Mouse (Mus musculus): ENCODE results near the gene Ppp1r27. TPM values are rescaled to one million over a fixed set of nuclear protein-coding genes. Genes with fewer than 3 reads are reported as not detected.

Gene Ppp1r27
- polyA plus RNA-seq, 1 experiment: 0.12 TPM

- H3K36me3 ChIP-seq (ENCODE audit: control insufficient read depth, insufficient read depth): peaks cover 6% of the 10 kb centered on the region
- no peak overlapping the region for H3K4me3 ChIP-seq (ENCODE audit: insufficient read depth, poor library complexity, severe bottlenecking)
- H3K79me3 ChIP-seq (ENCODE audit: low read depth): no peaks in the 10 kb centered on the region
- H3ac ChIP-seq (ENCODE audit: control insufficient read depth, insufficient read length, low read depth): no peak overlapping the region
- H3K27me3 ChIP-seq (ENCODE audit: control insufficient read depth, insufficient read depth, insufficient read length): peaks cover 34% of the 10 kb centered on the region
- H3K79me2 ChIP-seq (ENCODE audit: control insufficient read depth, insufficient read depth): no peaks in the 10 kb centered on the region
- TF ChIP-seq FOSL1 (IDR thresholded peaks at IDR 0.05; ENCODE audit: insufficient read depth, low read length, poor library complexity, severe bottlenecking): no peak
- TF ChIP-seq MAX (IDR thresholded peaks at IDR 0.05): no peak
- no peak for TF ChIP-seq CEBPB (IDR thresholded peaks at IDR 0.05; ENCODE audit: low read depth)
- TF ChIP-seq MYOG (IDR thresholded peaks at IDR 0.05; ENCODE audit: control insufficient read depth, extremely low read depth, insufficient read length): no peak
- no peak for TF ChIP-seq MYOD1 (IDR thresholded peaks at IDR 0.05; ENCODE audit: control insufficient read depth, insufficient read length, low read depth)
- no peak for TF ChIP-seq USF1 (IDR thresholded peaks at IDR 0.05; ENCODE audit: low read depth)
- no peak for TF ChIP-seq CTCF (IDR thresholded peaks at IDR 0.05; ENCODE audit: control insufficient read depth, insufficient read depth, insufficient read length)
Observed at GRCm38 (mm10) chr11:120538485-120538884, 12.4 kb downstream of the Ppp1r27 start.

GRCm38 (mm10) chr11:120535804-120536203 lies 15.1 kb downstream of the Ppp1r27 start:
- Histone ChIP-seq H3K79me3 (ENCODE audit: low read depth) (no peaks in the 10 kb centered on the region), H3ac (ENCODE audit: control insufficient read depth, insufficient read length, low read depth) (no peak overlapping the region), H3K36me3 (ENCODE audit: control insufficient read depth, insufficient read depth) (no peaks in the 10 kb centered on the region), H3K4me3 (ENCODE audit: insufficient read depth, poor library complexity, severe bottlenecking) (no peak overlapping the region), H3K27me3 (ENCODE audit: control insufficient read depth, insufficient read depth, insufficient read length) (peaks cover 60% of the 10 kb centered on the region), H3K79me2 (ENCODE audit: control insufficient read depth, insufficient read depth) (no peaks in the 10 kb centered on the region)
- TF ChIP-seq FOSL1 (IDR thresholded peaks at IDR 0.05; ENCODE audit: insufficient read depth, low read length, poor library complexity, severe bottlenecking) (no peak), MAX (IDR thresholded peaks at IDR 0.05) (no peak), MYOG (IDR thresholded peaks at IDR 0.05; ENCODE audit: control insufficient read depth, extremely low read depth, insufficient read length) (no peak), USF1 (IDR thresholded peaks at IDR 0.05; ENCODE audit: low read depth) (no peak), CTCF (IDR thresholded peaks at IDR 0.05; ENCODE audit: control insufficient read depth, insufficient read depth, insufficient read length) (no peak), MYOD1 (IDR thresholded peaks at IDR 0.05; ENCODE audit: control insufficient read depth, insufficient read length, low read depth) (no peak), CEBPB (IDR thresholded peaks at IDR 0.05; ENCODE audit: low read depth) (no peak)

- H3K79me3 ChIP-seq (ENCODE audit: low read depth): no peaks in the 10 kb centered on the region
- no peak overlapping the region for H3K4me3 ChIP-seq (ENCODE audit: insufficient read depth, poor library complexity, severe bottlenecking)
- no peaks in the 10 kb centered on the region for H3K79me2 ChIP-seq (ENCODE audit: control insufficient read depth, insufficient read depth)
- no peak overlapping the region for H3ac ChIP-seq (ENCODE audit: control insufficient read depth, insufficient read length, low read depth)
- peaks cover 67% of the 10 kb centered on the region for H3K27me3 ChIP-seq (ENCODE audit: control insufficient read depth, insufficient read depth, insufficient read length)
- TF ChIP-seq MYOD1 (IDR thresholded peaks at IDR 0.05; ENCODE audit: control insufficient read depth, insufficient read length, low read depth): no peak
- TF ChIP-seq FOSL1 (IDR thresholded peaks at IDR 0.05; ENCODE audit: insufficient read depth, low read length, poor library complexity, severe bottlenecking): no peak
- no peak for TF ChIP-seq USF1 (IDR thresholded peaks at IDR 0.05; ENCODE audit: low read depth)
- no peak for TF ChIP-seq CTCF (IDR thresholded peaks at IDR 0.05; ENCODE audit: control insufficient read depth, insufficient read depth, insufficient read length)
- H3K36me3 ChIP-seq (ENCODE audit: control insufficient read depth, insufficient read depth): no peaks in the 10 kb centered on the region
Observed at GRCm38 (mm10) chr11:120535145-120535544, 15.8 kb downstream of the Ppp1r27 start.

- Histone ChIP-seq H3K27me3 (ENCODE audit: control insufficient read depth, insufficient read depth, insufficient read length) (peaks cover 77% of the 10 kb centered on the region), H3K4me3 (ENCODE audit: insufficient read depth, poor library complexity, severe bottlenecking) (no peak overlapping the region), H3K79me3 (ENCODE audit: low read depth) (no peaks in the 10 kb centered on the region), H3ac (ENCODE audit: control insufficient read depth, insufficient read length, low read depth) (no peak overlapping the region), H3K36me3 (ENCODE audit: control insufficient read depth, insufficient read depth) (no peaks in the 10 kb centered on the region), H3K79me2 (ENCODE audit: control insufficient read depth, insufficient read depth) (no peaks in the 10 kb centered on the region)
- TF ChIP-seq USF1 (IDR thresholded peaks at IDR 0.05; ENCODE audit: low read depth): no peak
- TF ChIP-seq CTCF (IDR thresholded peaks at IDR 0.05; ENCODE audit: control insufficient read depth, insufficient read depth, insufficient read length): no peak
- no peak for TF ChIP-seq MYOG (IDR thresholded peaks at IDR 0.05; ENCODE audit: control insufficient read depth, extremely low read depth, insufficient read length)
- TF ChIP-seq MYOD1 (IDR thresholded peaks at IDR 0.05; ENCODE audit: control insufficient read depth, insufficient read length, low read depth): no peak
- no peak for TF ChIP-seq MAX (IDR thresholded peaks at IDR 0.05)
- TF ChIP-seq FOSL1 (IDR thresholded peaks at IDR 0.05; ENCODE audit: insufficient read depth, low read length, poor library complexity, severe bottlenecking): no peak
- TF ChIP-seq CEBPB (IDR thresholded peaks at IDR 0.05; ENCODE audit: low read depth): no peak
Observed at GRCm38 (mm10) chr11:120534093-120534492, 16.8 kb downstream of the Ppp1r27 start.

GRCm38 (mm10) chr11:120531646-120532045 lies 19.3 kb downstream of the Ppp1r27 start:
- Histone ChIP-seq H3K79me3 (ENCODE audit: low read depth) (no peaks in the 10 kb centered on the region), H3ac (ENCODE audit: control insufficient read depth, insufficient read length, low read depth) (no peak overlapping the region), H3K36me3 (ENCODE audit: control insufficient read depth, insufficient read depth) (no peaks in the 10 kb centered on the region), H3K79me2 (ENCODE audit: control insufficient read depth, insufficient read depth) (no peaks in the 10 kb centered on the region), H3K4me3 (ENCODE audit: insufficient read depth, poor library complexity, severe bottlenecking) (no peak overlapping the region), H3K27me3 (ENCODE audit: control insufficient read depth, insufficient read depth, insufficient read length) (peaks cover 90% of the 10 kb centered on the region)
- TF ChIP-seq FOSL1 (IDR thresholded peaks at IDR 0.05; ENCODE audit: insufficient read depth, low read length, poor library complexity, severe bottlenecking) (no peak), MYOD1 (IDR thresholded peaks at IDR 0.05; ENCODE audit: control insufficient read depth, insufficient read length, low read depth) (no peak), MYOG (IDR thresholded peaks at IDR 0.05; ENCODE audit: control insufficient read depth, extremely low read depth, insufficient read length) (no peak), CEBPB (IDR thresholded peaks at IDR 0.05; ENCODE audit: low read depth) (no peak), USF1 (IDR thresholded peaks at IDR 0.05; ENCODE audit: low read depth) (no peak), CTCF (IDR thresholded peaks at IDR 0.05; ENCODE audit: control insufficient read depth, insufficient read depth, insufficient read length) (no peak), MAX (IDR thresholded peaks at IDR 0.05) (no peak)

All from C2C12 (cell line).